Mouse (Mus musculus): ENCODE measurements at regions not wholly inside any gene's neighbourhood (a gene's known extent, or its start where the extent isn't known, plus 50 kb on each side); places are given as distances from the start of the nearest gene placed in this dataset.

DNA sequence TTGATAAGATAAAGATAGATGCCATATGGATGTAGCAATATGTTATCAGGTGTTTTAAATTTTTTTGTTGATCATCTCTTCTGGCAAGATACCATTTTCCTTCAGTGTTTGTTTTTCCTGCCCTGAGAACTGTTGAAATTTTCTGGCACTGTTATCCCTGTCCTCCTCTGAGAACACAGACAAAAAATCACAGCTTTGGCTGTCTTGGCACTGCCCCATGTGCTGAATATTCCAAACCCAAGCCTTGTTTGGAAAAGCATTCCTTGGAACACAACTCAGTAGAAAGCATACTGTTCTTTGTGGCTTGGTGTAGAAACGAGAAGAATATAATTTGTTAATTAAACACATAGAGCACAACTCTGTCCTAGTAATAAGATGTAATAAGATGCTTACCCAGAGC lies 592.5 kb downstream of the Gm21833 start:
- no peak for TF ChIP-seq CTCF (IDR thresholded peaks at IDR 0.05; ENCODE audit: borderline replicate concordance, extremely low read depth, insufficient read depth, insufficient read length)
- no peak for TF ChIP-seq POLR2A (IDR thresholded peaks at IDR 0.05; ENCODE audit: borderline replicate concordance, extremely low read depth, insufficient read depth, insufficient read length, poor library complexity, severe bottlenecking)
